Mouse (Mus musculus) small intestine, adult 2 months (tissue): ENCODE results near the gene Mall. TPM values are rescaled to one million over a fixed set of nuclear protein-coding genes. Genes with fewer than 3 reads are reported as not detected.

Experiments used
- H3K27ac ChIP-seq: fragments of 200-500 bp; 2 replicates; pipeline ENCODE4 v1.5.1; 2012; ENCODE audit warnings: low read depth, low read length, control low read depth, inconsistent platforms; ENCODE audit not compliant: insufficient read depth
- H3K27me3 ChIP-seq: fragments of 200-500 bp; 2 replicates; pipeline ENCODE4 v1.6.1; 2012; ENCODE audit warnings: mild to moderate bottlenecking, moderate library complexity, low read length, inconsistent platforms; ENCODE audit not compliant: control insufficient read depth, insufficient read depth
- H3K36me3 ChIP-seq: fragments of 200-500 bp; 2 replicates; pipeline ENCODE4 v1.6.1; 2012; ENCODE audit warnings: mild to moderate bottlenecking, low read length, control low read depth, inconsistent platforms; ENCODE audit not compliant: control insufficient read depth, insufficient read depth
- H3K4me1 ChIP-seq: fragments of 200-500 bp; 2 replicates; pipeline ENCODE4 v1.6.1; 2012; ENCODE audit warnings: low read length, inconsistent platforms, mixed read lengths; ENCODE audit not compliant: control insufficient read depth, insufficient read depth, insufficient read length
- H3K4me3 ChIP-seq: fragments of 200-500 bp; 2 replicates; pipeline ENCODE4 v1.5.1; 2012; ENCODE audit warnings: low read depth, mild to moderate bottlenecking, control low read depth, inconsistent platforms, low read length, moderate library complexity
- CTCF ChIP-seq: fragments of 200-500 bp; IDR thresholded peaks from 2 replicates; pipeline ENCODE4 v1.5.1; 2012; ENCODE audit warnings: low read depth, mild to moderate bottlenecking, control low read depth, inconsistent platforms, low read length, moderate library complexity, mixed read lengths; ENCODE audit not compliant: insufficient replicate concordance, insufficient read length; ENCODE audit errors: extremely low read depth
- POLR2A ChIP-seq: fragments of 200-500 bp; IDR thresholded peaks from 2 replicates; pipeline ENCODE4 v1.6.1; 2012; ENCODE audit warnings: low read depth, mild to moderate bottlenecking, control low read depth, inconsistent platforms, low read length, moderate library complexity
- WGBS: fragments of 180-500 bp; shearing (Covaris S2); methylation state at CpG from one replicate; pipeline ENCODE4 v1.1.7; 2018; 5-methylcytosine and 5-hydroxymethylcytosine counted together
- polyA plus RNA-seq: library from polyadenylated mRNA; depleted of rRNA; stranded (reverse); fragments of >200 nt; gene quantifications from 2 replicates; pipeline ENCODE4 v1.2.3, GENCODE M21; 2012; rRNA removed

Gene Mall
- polyA plus RNA-seq: 231 and 503 TPM in 2 replicates

GRCm38 (mm10) chr2:127729671-127730070 is at the start of gene Mall:
Gene Mall, minus strand, starts transcription at chr2:127729932.
- TF ChIP-seq CTCF (no peak), POLR2A (peak; percentile 51; the same call in 1 of the 2 replicates)
- WGBS: 1% methylated on average over 26 of the region's 26 CpGs
- Histone ChIP-seq H3K4me3 (peak within 1 kb of the TSS; percentile 94), H3K4me1 (peaks cover 17% of the 10 kb centered on the region; the same call in 1 of the 2 replicates), H3K36me3 (0 out of 2 replicates have a peak, but pooled peaks cover under 1% of the 10 kb centered on the region), H3K27me3 (no peaks in the 10 kb centered on the region), H3K27ac (peak within 1 kb of the TSS; percentile 100)

GRCm38 (mm10) chr2:127778451-127778850 is 48.7 kb upstream of the Mall start:
- WGBS: 92% methylated on average over 5 of the region's 5 CpGs
- TF ChIP-seq POLR2A (no peak), CTCF (no peak)
- no peaks in the 10 kb centered on the region for H3K4me1 ChIP-seq
- no peaks in the 10 kb centered on the region for H3K36me3 ChIP-seq
- no peak overlapping the region for H3K27ac ChIP-seq
- H3K27me3 ChIP-seq: no peaks in the 10 kb centered on the region
- no peak overlapping the region for H3K4me3 ChIP-seq

GRCm38 (mm10) chr2:127775013-127775412 is 45.3 kb upstream of the Mall start:
- WGBS: 82% methylated on average over 3 of the region's 3 CpGs
- Histone ChIP-seq H3K27ac (no peak overlapping the region), H3K27me3 (no peaks in the 10 kb centered on the region), H3K36me3 (no peaks in the 10 kb centered on the region), H3K4me1 (no peaks in the 10 kb centered on the region), H3K4me3 (no peak overlapping the region)
- no peak for TF ChIP-seq CTCF
- no peak for TF ChIP-seq POLR2A

GRCm38 (mm10) chr2:127774578-127774941 is 44.8 kb upstream of the Mall start:
- TF ChIP-seq CTCF (no peak), POLR2A (no peak)
- WGBS: 79% methylated on average over 1 of the region's 1 CpGs
- no peak overlapping the region for H3K27ac ChIP-seq
- H3K27me3 ChIP-seq: no peaks in the 10 kb centered on the region
- H3K4me3 ChIP-seq: no peak overlapping the region
- H3K4me1 ChIP-seq: no peaks in the 10 kb centered on the region
- no peaks in the 10 kb centered on the region for H3K36me3 ChIP-seq

- Histone ChIP-seq H3K27ac (no peak overlapping the region), H3K27me3 (no peaks in the 10 kb centered on the region), H3K36me3 (no peaks in the 10 kb centered on the region), H3K4me1 (no peaks in the 10 kb centered on the region), H3K4me3 (no peak overlapping the region)
- TF ChIP-seq CTCF: no peak
- no peak for TF ChIP-seq POLR2A
- 78% methylated on average over 15 of the region's 15 CpGs for WGBS
Measured at GRCm38 (mm10) chr2:127773938-127774577, 44.3 kb upstream of the Mall start.

GRCm38 (mm10) chr2:127761587-127761986 is 31.9 kb upstream of the Mall start:
- H3K27ac ChIP-seq: no peak overlapping the region
- no peak overlapping the region for H3K4me3 ChIP-seq
- WGBS: 86% methylated on average over 5 of the region's 5 CpGs
- no peak for TF ChIP-seq POLR2A
- TF ChIP-seq CTCF: no peak
- H3K36me3 ChIP-seq: 0 out of 2 replicates have a peak, but pooled peaks cover 2% of the 10 kb centered on the region
- H3K27me3 ChIP-seq: no peaks in the 10 kb centered on the region
- peaks cover 4% of the 10 kb centered on the region for H3K4me1 ChIP-seq

GRCm38 (mm10) chr2:127760429-127761000 is 30.8 kb upstream of the Mall start:
- H3K27me3 ChIP-seq: no peaks in the 10 kb centered on the region
- 71% methylated on average over 10 of the region's 10 CpGs for WGBS
- H3K4me1 ChIP-seq: peaks cover 4% of the 10 kb centered on the region
- H3K36me3 ChIP-seq: 0 out of 2 replicates have a peak, but pooled peaks cover 2% of the 10 kb centered on the region
- TF ChIP-seq POLR2A: no peak
- no peak for TF ChIP-seq CTCF
- no peak overlapping the region for H3K27ac ChIP-seq
- H3K4me3 ChIP-seq: no peak overlapping the region

- H3K36me3 ChIP-seq: 0 out of 2 replicates have a peak, but pooled peaks cover 2% of the 10 kb centered on the region
- H3K4me1 ChIP-seq: peaks cover 4% of the 10 kb centered on the region
- 85% methylated on average over 6 of the region's 6 CpGs for WGBS
- no peak overlapping the region for H3K27ac ChIP-seq
- no peak for TF ChIP-seq CTCF
- TF ChIP-seq POLR2A: no peak
- H3K4me3 ChIP-seq: no peak overlapping the region
- no peaks in the 10 kb centered on the region for H3K27me3 ChIP-seq
Measured at GRCm38 (mm10) chr2:127760014-127760413, 30.3 kb upstream of the Mall start.
